16 mouse cellular contexts compared by ENCODE assay signal in the genomic region with DNA sequence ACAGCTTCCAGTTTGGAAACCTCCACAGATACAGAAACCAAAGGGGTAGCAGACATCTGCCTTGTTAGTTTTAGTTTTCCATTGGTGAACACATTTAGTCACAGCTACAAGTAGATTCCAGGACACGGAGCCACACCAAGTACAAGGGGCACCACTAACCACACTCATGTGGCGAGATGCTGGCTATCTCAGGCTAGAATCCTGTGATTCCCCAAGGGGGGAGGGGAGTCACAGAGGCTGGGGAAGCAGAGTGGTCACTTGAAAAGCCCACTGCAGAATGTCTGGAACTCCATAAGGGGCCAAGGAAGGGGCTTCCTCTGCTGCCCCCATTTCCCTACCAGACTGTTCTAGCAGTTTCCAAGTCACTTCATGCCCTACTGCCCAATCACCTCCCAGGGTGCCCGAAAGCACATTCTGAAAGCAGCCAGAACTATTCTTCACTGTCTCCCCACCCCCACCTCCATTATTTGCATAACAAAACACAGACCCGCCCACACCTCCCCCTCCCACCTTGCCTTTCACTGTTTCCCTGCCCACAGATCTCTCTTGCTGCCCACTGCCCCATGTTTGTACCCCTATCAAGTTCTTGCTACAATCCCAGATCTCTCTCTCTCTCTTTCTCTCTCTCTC. TPM values are rescaled to one million over a fixed set of nuclear protein-coding genes. Genes with fewer than 3 reads are reported as not detected.
DNase-seq lines count a peak whose midpoint lies in the region; ATAC-seq and TF ChIP-seq lines count a peak whose summit lies in the region.
"Had no signal": no experiment of that assay in that cellular context is flagged by ENCODE, and none has a peak within 500 bp of the region (broad histone marks: within the 10 kb centered on the region; RNA-seq: fewer than 3 reads in every experiment).

No protein-coding gene starts in this region.

- no peak overlapping the region for H3K4me2 ChIP-seq in kidney, postnatal 0 days (ENCODE audit: low read length)
- no peak overlapping the region for H3K4me2 ChIP-seq in kidney, embryonic 14.5 days (replicated peaks; ENCODE audit: low read depth, low read length)
- H3K4me2 ChIP-seq in forebrain, embryonic 15.5 days (replicated peaks) = no peak overlapping the region
- H3K4me2 ChIP-seq in midbrain, postnatal 0 days (ENCODE audit: low read depth, low read length, poor library complexity, severe bottlenecking) = no peak overlapping the region
- H3K4me2 ChIP-seq: heart, embryonic 13.5 days; limb, embryonic 13.5 days had no signal

- no peak overlapping the region for H3K9ac ChIP-seq in kidney, postnatal 0 days (ENCODE audit: low read depth, low read length)
- no peak overlapping the region for H3K9ac ChIP-seq in kidney, embryonic 14.5 days (ENCODE audit: low read depth, low read length)
- no peak overlapping the region for H3K9ac ChIP-seq in forebrain, embryonic 15.5 days (replicated peaks)
- H3K9ac ChIP-seq in midbrain, postnatal 0 days (replicated peaks; ENCODE audit: low read length, poor library complexity, severe bottlenecking) = no peak overlapping the region
- H3K9ac ChIP-seq: heart, embryonic 13.5 days; limb, embryonic 13.5 days had no signal

- H3K4me3 ChIP-seq in kidney, postnatal 0 days (replicated peaks; ENCODE audit: low read depth, low read length) = no peak overlapping the region
- H3K4me3 ChIP-seq in kidney, embryonic 14.5 days (ENCODE audit: low read length) = no peak overlapping the region
- H3K4me3 ChIP-seq in forebrain, embryonic 15.5 days = no peak overlapping the region
- no peak overlapping the region for H3K4me3 ChIP-seq in midbrain, postnatal 0 days (ENCODE audit: low read depth, low read length)
- H3K4me3 ChIP-seq: heart, embryonic 13.5 days; limb, embryonic 13.5 days had no signal

- no peaks in the 10 kb centered on the region for H3K4me1 ChIP-seq in kidney, postnatal 0 days (replicated peaks; ENCODE audit: insufficient read depth, low read length)
- H3K4me1 ChIP-seq in kidney, embryonic 14.5 days (ENCODE audit: control insufficient read depth, insufficient read depth, low read length) = peaks cover 3% of the 10 kb centered on the region; the same call in 1 of the 2 replicates
- H3K4me1 ChIP-seq in forebrain, embryonic 15.5 days = peaks cover 26% of the 10 kb centered on the region
- H3K4me1 ChIP-seq in midbrain, postnatal 0 days (ENCODE audit: insufficient read depth, low read length) = no peaks in the 10 kb centered on the region
- H3K4me1 ChIP-seq: heart, embryonic 13.5 days had no signal

- POLR2A ChIA-PET in Patski (lab: Charles Lee) = no interaction called here

- 0 out of 2 replicates have a peak, but pooled peaks cover 5% of the 10 kb centered on the region for H3K27me3 ChIP-seq in kidney, postnatal 0 days (ENCODE audit: insufficient read depth, low read length)
- 0 out of 2 replicates have a peak, but pooled peaks cover 3% of the 10 kb centered on the region for H3K27me3 ChIP-seq in kidney, embryonic 14.5 days (ENCODE audit: control insufficient read depth, insufficient read depth, low read length)
- H3K27me3 ChIP-seq in Patski = no peaks in the 10 kb centered on the region
- H3K27me3 ChIP-seq in forebrain, embryonic 15.5 days = no peaks in the 10 kb centered on the region
- no peaks in the 10 kb centered on the region for H3K27me3 ChIP-seq in midbrain, postnatal 0 days (ENCODE audit: insufficient read depth, low read length)

- no peak for DNase-seq in kidney, postnatal 0 days (ENCODE audit: low spot score)
- DNase-seq in Patski (ENCODE audit: low read depth, low spot score) = no peak
- DNase-seq in midbrain, postnatal 0 days (ENCODE audit: low spot score) = peak; percentile 37
- no peak for DNase-seq in lung, postnatal 4 days
- DNase-seq in yolk sac, embryonic 10.5 days (ENCODE audit: low spot score) = no peak
- DNase-seq: B cell, adult 2 months; cerebellum, adult 9-11 months; kidney, adult 2 months; lung, adult 18-20 months; thymus, postnatal 25 days had no signal

- ATAC-seq in kidney, postnatal 0 days (replicated peaks; ENCODE audit: low FRiP score, low read depth) = peak; percentile 25; the same call in 1 of the 2 replicates
- no peak for ATAC-seq in kidney, embryonic 14.5 days (ENCODE audit: low FRiP score, low TSS enrichment)
- peak; percentile 17 for ATAC-seq in Patski
- ATAC-seq in forebrain, embryonic 15.5 days (replicated peaks) = peak; percentile 55; the same call in 1 of the 2 replicates
- no peak for ATAC-seq in midbrain, postnatal 0 days (ENCODE audit: low FRiP score)

- no peak for TF ChIP-seq CTCF in kidney, postnatal 0 days (IDR thresholded peaks at IDR 0.05; ENCODE audit: low read depth)
- TF ChIP-seq CTCF in Patski (IDR thresholded peaks at IDR 0.05) = no peak
- no peak for TF ChIP-seq CTCF in midbrain, postnatal 0 days (IDR thresholded peaks at IDR 0.05)

- CTCF ChIA-PET in Patski (lab: Charles Lee) = no interaction called here

- WGBS in kidney, postnatal 0 days = 46% methylated on average over 4 of the region's 4 CpGs
- 45% methylated on average over 4 of the region's 4 CpGs for WGBS in kidney, embryonic 14.5 days
- 20% methylated on average over 4 of the region's 4 CpGs for WGBS in forebrain, embryonic 15.5 days
- 37% methylated on average over 4 of the region's 4 CpGs for WGBS in midbrain, postnatal 0 days

- no peaks in the 10 kb centered on the region for H3K36me3 ChIP-seq in kidney, postnatal 0 days (ENCODE audit: insufficient read depth, low read length)
- no peaks in the 10 kb centered on the region for H3K36me3 ChIP-seq in kidney, embryonic 14.5 days (ENCODE audit: control insufficient read depth, insufficient read depth, low read length)
- no peaks in the 10 kb centered on the region for H3K36me3 ChIP-seq in forebrain, embryonic 15.5 days
- no peaks in the 10 kb centered on the region for H3K36me3 ChIP-seq in midbrain, postnatal 0 days (ENCODE audit: insufficient read depth, low read length)
- H3K36me3 ChIP-seq: heart, embryonic 13.5 days; limb, embryonic 13.5 days had no signal

- H3K9me3 ChIP-seq in kidney, postnatal 0 days (replicated peaks; ENCODE audit: low read length) = no peaks in the 10 kb centered on the region
- no peaks in the 10 kb centered on the region for H3K9me3 ChIP-seq in kidney, embryonic 14.5 days (ENCODE audit: control insufficient read depth, low read length)
- H3K9me3 ChIP-seq in forebrain, embryonic 15.5 days = no peaks in the 10 kb centered on the region
- no peaks in the 10 kb centered on the region for H3K9me3 ChIP-seq in midbrain, postnatal 0 days (ENCODE audit: low read length)
- H3K9me3 ChIP-seq: heart, embryonic 13.5 days; limb, embryonic 13.5 days had no signal

- H3K27ac ChIP-seq in kidney, postnatal 0 days = no peak overlapping the region
- H3K27ac ChIP-seq in kidney, embryonic 14.5 days (ENCODE audit: low read depth, low read length) = no peak overlapping the region
- H3K27ac ChIP-seq in forebrain, embryonic 15.5 days (replicated peaks) = no peak overlapping the region
- no peak overlapping the region for H3K27ac ChIP-seq in midbrain, postnatal 0 days (ENCODE audit: low read depth, low read length)
- H3K27ac ChIP-seq: heart, embryonic 13.5 days; limb, embryonic 13.5 days; macrophage had no signal

- in situ Hi-C loops in Patski (cut with MboI; ENCODE audit: low pct_unique_long_range_greater_than_20kb) = loop anchor here (25.0 kb wide), 1 partner anchor 836 kb away; the partner anchor contains the start of gene Cog1

RNA-seq across cellular contexts. Expression of gene Sox9, which starts 19.3 kb away (rescaled TPM):
- 28.0 and 29.3 TPM in 2 replicates for polyA plus RNA-seq in kidney, postnatal 0 days (2015; fragmentation: Nextera tagmentation; extraction: Ambion mirVana)
- 39.3 and 42.4 TPM in 2 replicates for polyA plus RNA-seq in kidney, embryonic 14.5 days (2014; fragmentation: Nextera tagmentation; extraction: Ambion mirVana)
- polyA plus RNA-seq in Patski (2021) = 27.7 TPM
- 66.6 and 70.4 TPM in 2 replicates for polyA plus RNA-seq in forebrain, embryonic 15.5 days (2015; fragmentation: Nextera tagmentation; extraction: Ambion mirVana)
- total RNA-seq in midbrain, postnatal 0 days (2014; rRNA removed) = 10.4 TPM in 2 replicates
- 35.4 and 36.5 TPM in 2 replicates for polyA plus RNA-seq in midbrain, postnatal 0 days (2015; fragmentation: Nextera tagmentation; extraction: Ambion mirVana)
- total RNA-seq: hematopoietic stem cell, adult 5-6 weeks had no signal
- polyA plus RNA-seq: macrophage had no signal

Comparison
In these comparisons a context has a peak if more than half of its experiments do, and no peak if none do; other contexts are left out.
1. ATAC-seq: peak in kidney, postnatal 0 days (single experiment), Patski (single experiment) and forebrain, embryonic 15.5 days (single experiment); none in kidney, embryonic 14.5 days (single experiment) and midbrain, postnatal 0 days (single experiment).